Comparison of ENCODE assay signal across 24 mouse cellular contexts in genomic region chr4:139276411-139276810, GRCm38 (mm10). TPM values are rescaled to one million over a fixed set of nuclear protein-coding genes. Genes with fewer than 3 reads are reported as not detected.
DNase-seq lines count a peak whose midpoint lies in the region; ATAC-seq and TF ChIP-seq lines count a peak whose summit lies in the region.
"Had no signal": no experiment of that assay in that cellular context is flagged by ENCODE, and none has a peak within 500 bp of the region (broad histone marks: within the 10 kb centered on the region; RNA-seq: fewer than 3 reads in every experiment).

No protein-coding gene starts in this region.

- 0 out of 2 replicates have a peak overlapping the region, but pooled peaks have one; percentile 20 for H3K27ac ChIP-seq in cerebellum, adult 2 months (ENCODE audit: insufficient read depth, low read length)
- no peak overlapping the region for H3K27ac ChIP-seq in kidney, embryonic 14.5 days (ENCODE audit: low read depth, low read length)
- H3K27ac ChIP-seq in embryonic facial prominence, embryonic 15.5 days (replicated peaks): 0 out of 2 replicates have a peak overlapping the region, but pooled peaks have one; percentile 39
- peak overlapping the region; percentile 72 for H3K27ac ChIP-seq in limb, embryonic 13.5 days
- H3K27ac ChIP-seq in neural tube, embryonic 15.5 days (replicated peaks): no peak overlapping the region
- H3K27ac ChIP-seq: forebrain, embryonic 10.5 days; forebrain, embryonic 15.5 days; hindbrain, embryonic 12.5 days had no signal

- no peaks in the 10 kb centered on the region for H3K9me3 ChIP-seq in kidney, embryonic 14.5 days (ENCODE audit: control insufficient read depth, low read length)
- H3K9me3 ChIP-seq in embryonic facial prominence, embryonic 15.5 days (replicated peaks): no peaks in the 10 kb centered on the region
- no peaks in the 10 kb centered on the region for H3K9me3 ChIP-seq in limb, embryonic 13.5 days
- no peaks in the 10 kb centered on the region for H3K9me3 ChIP-seq in neural tube, embryonic 15.5 days (replicated peaks)
- H3K9me3 ChIP-seq: forebrain, embryonic 10.5 days; forebrain, embryonic 15.5 days; heart, embryonic 10.5 days; hindbrain, embryonic 12.5 days had no signal

- no peak for TF ChIP-seq CTCF in cerebellum, adult 2 months (IDR thresholded peaks at IDR 0.05; ENCODE audit: borderline replicate concordance, insufficient read depth, low read depth, low read length)
- TF ChIP-seq CTCF in lung, adult 2 months (IDR thresholded peaks at IDR 0.05; ENCODE audit: insufficient read depth, low read length): no peak

- 0 out of 2 replicates have a peak overlapping the region, but pooled peaks have one; percentile 12 for H3K9ac ChIP-seq in kidney, embryonic 14.5 days (ENCODE audit: low read depth, low read length)
- no peak overlapping the region for H3K9ac ChIP-seq in embryonic facial prominence, embryonic 15.5 days
- H3K9ac ChIP-seq in limb, embryonic 13.5 days: 0 out of 2 replicates have a peak overlapping the region, but pooled peaks have one; percentile 39
- H3K9ac ChIP-seq in neural tube, embryonic 15.5 days (replicated peaks): no peak overlapping the region
- H3K9ac ChIP-seq: forebrain, embryonic 15.5 days; hindbrain, embryonic 12.5 days had no signal

- peaks cover 57% of the 10 kb centered on the region for H3K4me1 ChIP-seq in cerebellum, adult 2 months (ENCODE audit: control insufficient read depth, insufficient read depth, low read length)
- no peaks in the 10 kb centered on the region for H3K4me1 ChIP-seq in kidney, embryonic 14.5 days (ENCODE audit: control insufficient read depth, insufficient read depth, low read length)
- H3K4me1 ChIP-seq in embryonic facial prominence, embryonic 15.5 days: peaks cover 42% of the 10 kb centered on the region
- H3K4me1 ChIP-seq in limb, embryonic 13.5 days: peaks cover 50% of the 10 kb centered on the region
- peaks cover under 1% of the 10 kb centered on the region for H3K4me1 ChIP-seq in neural tube, embryonic 15.5 days
- H3K4me1 ChIP-seq in lung, adult 2 months (ENCODE audit: control insufficient read depth, insufficient read depth, low read length): no peaks in the 10 kb centered on the region
- H3K4me1 ChIP-seq: forebrain, embryonic 10.5 days; forebrain, embryonic 15.5 days had no signal

- H3K36me3 ChIP-seq in kidney, embryonic 14.5 days (ENCODE audit: control insufficient read depth, insufficient read depth, low read length): peaks cover 41% of the 10 kb centered on the region
- H3K36me3 ChIP-seq in embryonic facial prominence, embryonic 15.5 days: peaks cover 38% of the 10 kb centered on the region
- H3K36me3 ChIP-seq in limb, embryonic 13.5 days: peaks cover 54% of the 10 kb centered on the region
- H3K36me3 ChIP-seq in neural tube, embryonic 15.5 days: peaks cover 25% of the 10 kb centered on the region

- no peaks in the 10 kb centered on the region for H3K27me3 ChIP-seq in cerebellum, adult 2 months (ENCODE audit: control insufficient read depth, insufficient read depth, low read length)
- no peaks in the 10 kb centered on the region for H3K27me3 ChIP-seq in kidney, embryonic 14.5 days (ENCODE audit: control insufficient read depth, insufficient read depth, low read length)
- H3K27me3 ChIP-seq in embryonic facial prominence, embryonic 15.5 days: no peaks in the 10 kb centered on the region
- H3K27me3 ChIP-seq in limb, embryonic 13.5 days: 0 out of 2 replicates have a peak, but pooled peaks cover 2% of the 10 kb centered on the region
- H3K27me3 ChIP-seq in neural tube, embryonic 15.5 days (replicated peaks): no peaks in the 10 kb centered on the region
- H3K27me3 ChIP-seq: CH12.LX; forebrain, embryonic 15.5 days; hindbrain, embryonic 12.5 days had no signal

- no peak overlapping the region for H3K4me2 ChIP-seq in kidney, embryonic 14.5 days (replicated peaks; ENCODE audit: low read depth, low read length)
- H3K4me2 ChIP-seq in embryonic facial prominence, embryonic 15.5 days (replicated peaks): no peak overlapping the region
- H3K4me2 ChIP-seq in limb, embryonic 13.5 days (replicated peaks): no peak overlapping the region
- H3K4me2 ChIP-seq in neural tube, embryonic 15.5 days: no peak overlapping the region
- H3K4me2 ChIP-seq: forebrain, embryonic 15.5 days; hindbrain, embryonic 12.5 days had no signal

- no peak for TF ChIP-seq POLR2A in cerebellum, adult 2 months (IDR thresholded peaks at IDR 0.05; ENCODE audit: borderline replicate concordance, insufficient read depth, low read length)
- no peak for TF ChIP-seq POLR2A in lung, adult 2 months (IDR thresholded peaks at IDR 0.05; ENCODE audit: borderline replicate concordance, extremely low read depth, low read depth, low read length)

- DNase-seq in cerebellum, adult 2 months: no peak
- DNase-seq in cerebellum, postnatal 4 days (ENCODE audit: low spot score in 2 of 2): no peak
- DNase-seq in kidney, adult 11 months: no peak
- DNase-seq in lung, adult 2 months: no peak
- DNase-seq: adrenal gland, adult 8-10 months; adrenal gland, postnatal 36 days; cerebellum, adult 9-11 months; cerebellum, postnatal 36 days; heart, adult 18-20 months; heart, postnatal 10 days; heart, postnatal 4 days had no signal

- no peak for ATAC-seq in kidney, embryonic 14.5 days (ENCODE audit: low FRiP score, low TSS enrichment)
- no peak for ATAC-seq in embryonic facial prominence, embryonic 15.5 days (ENCODE audit: insufficient number of reproducible peaks, low FRiP score, low TSS enrichment, low read depth)
- ATAC-seq in limb, embryonic 13.5 days (ENCODE audit: low FRiP score, low read depth): no peak
- no peak for ATAC-seq in neural tube, embryonic 15.5 days (ENCODE audit: low FRiP score)
- ATAC-seq: forebrain, embryonic 15.5 days; hindbrain, embryonic 16.5 days; inflammation-experienced regulatory T-cells, adult 6 months; intestine, postnatal 0 days had no signal

- WGBS in cerebellum, adult 2 months: 58% methylated on average over 7 of the region's 7 CpGs
- WGBS in kidney, embryonic 14.5 days: 91% methylated on average over 7 of the region's 7 CpGs
- WGBS in embryonic facial prominence, embryonic 15.5 days: 65% methylated on average over 7 of the region's 7 CpGs
- 70% methylated on average over 7 of the region's 7 CpGs for WGBS in limb, embryonic 13.5 days
- WGBS in neural tube, embryonic 15.5 days: 90% methylated on average over 7 of the region's 7 CpGs
- 82% methylated on average over 7 of the region's 7 CpGs for WGBS in lung, adult 2 months

- no peak overlapping the region for H3K4me3 ChIP-seq in cerebellum, adult 2 months (replicated peaks; ENCODE audit: insufficient read depth, low read depth, low read length)
- H3K4me3 ChIP-seq in kidney, embryonic 14.5 days (ENCODE audit: low read length): no peak overlapping the region
- H3K4me3 ChIP-seq in embryonic facial prominence, embryonic 15.5 days (replicated peaks): no peak overlapping the region
- H3K4me3 ChIP-seq in limb, embryonic 13.5 days: no peak overlapping the region
- no peak overlapping the region for H3K4me3 ChIP-seq in neural tube, embryonic 15.5 days (replicated peaks)
- no peak overlapping the region for H3K4me3 ChIP-seq in lung, adult 2 months (replicated peaks; ENCODE audit: extremely low read depth, low read depth, low read length)
- H3K4me3 ChIP-seq: erythroblast, embryonic 14.5 days; forebrain, embryonic 10.5 days; forebrain, embryonic 15.5 days; heart, embryonic 10.5 days; hindbrain, embryonic 12.5 days had no signal

RNA-seq across cellular contexts. Expression of gene Pqlc2, which starts 34.1 kb away (rescaled TPM):
- 42.3 and 44.4 TPM in 2 replicates for polyA plus RNA-seq in cerebellum, adult 2 months (2012; rRNA removed)
- polyA plus RNA-seq in kidney, embryonic 14.5 days (2014; fragmentation: Nextera tagmentation; extraction: Ambion mirVana): 10.4 and 13.3 TPM in 2 replicates
- 16.0 and 16.5 TPM in 2 replicates for polyA plus RNA-seq in embryonic facial prominence, embryonic 15.5 days (2015; fragmentation: Nextera tagmentation; extraction: Ambion mirVana)
- 16.9 and 18.0 TPM in 2 replicates for polyA plus RNA-seq in limb, embryonic 13.5 days (2015; fragmentation: Nextera tagmentation; extraction: Ambion mirVana)
- polyA plus RNA-seq in neural tube, embryonic 15.5 days (2015; fragmentation: Nextera tagmentation; extraction: Ambion mirVana): 14.0 and 14.1 TPM in 2 replicates
- 28.1 and 34.0 TPM in 2 replicates for polyA plus RNA-seq in lung, adult 2 months (2012; rRNA removed)

RNA-seq across cellular contexts. Expression of gene Akr7a5, which starts 34.1 kb away (rescaled TPM):
- 22.3 and 25.3 TPM in 2 replicates for polyA plus RNA-seq in cerebellum, adult 2 months (2012; rRNA removed)
- polyA plus RNA-seq in kidney, embryonic 14.5 days (2014; fragmentation: Nextera tagmentation; extraction: Ambion mirVana): 139 and 141 TPM in 2 replicates
- 85.7 and 94.1 TPM in 2 replicates for polyA plus RNA-seq in embryonic facial prominence, embryonic 15.5 days (2015; fragmentation: Nextera tagmentation; extraction: Ambion mirVana)
- polyA plus RNA-seq in limb, embryonic 13.5 days (2015; fragmentation: Nextera tagmentation; extraction: Ambion mirVana): 120 and 124 TPM in 2 replicates
- 64.4 and 78.1 TPM in 2 replicates for polyA plus RNA-seq in neural tube, embryonic 15.5 days (2015; fragmentation: Nextera tagmentation; extraction: Ambion mirVana)
- polyA plus RNA-seq in lung, adult 2 months (2012; rRNA removed): 30.9 and 32.4 TPM in 2 replicates

Comparison
In these comparisons a context has a peak if more than half of its experiments do, and no peak if none do; other contexts are left out.
1. H3K27ac ChIP-seq: peak in cerebellum, adult 2 months (single experiment), embryonic facial prominence, embryonic 15.5 days (single experiment) and limb, embryonic 13.5 days (single experiment); none in kidney, embryonic 14.5 days (single experiment) and neural tube, embryonic 15.5 days (single experiment).
2. H3K9ac ChIP-seq: peak in kidney, embryonic 14.5 days (single experiment) and limb, embryonic 13.5 days (single experiment); none in embryonic facial prominence, embryonic 15.5 days (single experiment) and neural tube, embryonic 15.5 days (single experiment).